In the genomic region with DNA sequence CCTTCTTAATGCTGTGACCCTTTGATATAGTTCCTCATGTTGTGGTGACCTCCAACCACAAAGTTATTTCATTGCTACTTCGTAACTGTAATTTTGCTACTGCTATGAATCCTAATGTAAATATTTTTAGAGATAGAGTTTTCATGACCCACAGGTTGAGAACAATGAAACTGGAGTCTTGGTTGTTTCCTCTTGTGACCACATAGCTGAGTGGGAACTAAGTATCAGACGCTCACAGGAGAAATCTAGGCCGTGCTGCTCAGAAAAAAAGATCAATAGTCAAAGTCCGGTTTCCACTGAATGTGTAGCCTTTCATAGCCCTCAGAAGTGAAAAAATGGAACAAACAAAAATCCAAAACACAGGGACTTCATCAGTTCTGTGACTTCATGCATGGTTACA, we compare ENCODE assay signal across 32 mouse cellular contexts. TPM values are rescaled to one million over a fixed set of nuclear protein-coding genes. Genes with fewer than 3 reads are reported as not detected.
"Had no signal": no experiment of that assay in that cellular context is flagged by ENCODE, and none has a peak within 500 bp of the region (broad histone marks: within the 10 kb centered on the region; RNA-seq: fewer than 3 reads in every experiment).

No protein-coding gene starts in this region.

- H3K4me3 ChIP-seq: limb, embryonic 10.5 days; limb, embryonic 12.5 days; limb, embryonic 13.5 days; limb, embryonic 15.5 days; liver, embryonic 12.5 days; liver, embryonic 13.5 days; liver, embryonic 15.5 days; lung, embryonic 15.5 days; megakaryocyte, embryonic 14.5 days; midbrain, embryonic 10.5 days; midbrain, embryonic 12.5 days; midbrain, embryonic 13.5 days; midbrain, embryonic 15.5 days; myocyte; neural tube, embryonic 12.5 days had no signal

- H3K27ac ChIP-seq: limb, embryonic 10.5 days; limb, embryonic 12.5 days; limb, embryonic 13.5 days; limb, embryonic 15.5 days; liver, embryonic 12.5 days; liver, embryonic 13.5 days; liver, embryonic 14.5 days; liver, embryonic 15.5 days; lung, embryonic 15.5 days; macrophage; midbrain, embryonic 10.5 days; midbrain, embryonic 12.5 days; midbrain, embryonic 13.5 days; midbrain, embryonic 15.5 days; neural tube, embryonic 12.5 days had no signal

- H3K9ac ChIP-seq: limb, embryonic 12.5 days; limb, embryonic 13.5 days; limb, embryonic 15.5 days; liver, embryonic 12.5 days; liver, embryonic 13.5 days; liver, embryonic 14.5 days; liver, embryonic 15.5 days; liver, postnatal 0 days; lung, embryonic 14.5 days; lung, embryonic 15.5 days; midbrain, embryonic 12.5 days; midbrain, embryonic 13.5 days; midbrain, embryonic 15.5 days; neural tube, embryonic 12.5 days had no signal

- DNase-seq: left cerebral cortex, postnatal 4 days; liver; liver, embryonic 13.5 days; liver, postnatal 0 days; lung, adult 18-20 months; lung, adult 2 months; lung, embryonic 14.5 days; lung, postnatal 10 days; lung, postnatal 14 days; lung, postnatal 36 days; lung, postnatal 4 days; midbrain, embryonic 14.5 days had no signal

- H3K4me1 ChIP-seq: limb, embryonic 10.5 days; limb, embryonic 12.5 days; limb, embryonic 13.5 days; limb, embryonic 15.5 days; liver, embryonic 12.5 days; liver, embryonic 13.5 days; liver, embryonic 15.5 days; lung, embryonic 15.5 days; megakaryocyte, embryonic 14.5 days; midbrain, embryonic 10.5 days; midbrain, embryonic 13.5 days; midbrain, embryonic 15.5 days; neural tube, embryonic 12.5 days had no signal

- H3K27me3 ChIP-seq: limb, embryonic 12.5 days; limb, embryonic 13.5 days; limb, embryonic 15.5 days; liver, embryonic 12.5 days; liver, embryonic 13.5 days; liver, embryonic 15.5 days; lung, embryonic 15.5 days; megakaryocyte, embryonic 14.5 days; midbrain, embryonic 12.5 days; midbrain, embryonic 13.5 days; midbrain, embryonic 15.5 days; neural tube, embryonic 12.5 days had no signal

- H3K9me3 ChIP-seq: limb, embryonic 10.5 days; limb, embryonic 12.5 days; limb, embryonic 13.5 days; limb, embryonic 15.5 days; liver, embryonic 12.5 days; liver, embryonic 13.5 days; liver, embryonic 15.5 days; lung, embryonic 15.5 days; megakaryocyte, embryonic 14.5 days; midbrain, embryonic 10.5 days; midbrain, embryonic 12.5 days; midbrain, embryonic 13.5 days; midbrain, embryonic 15.5 days; neural tube, embryonic 12.5 days had no signal

- H3K36me3 ChIP-seq: limb, embryonic 10.5 days; limb, embryonic 12.5 days; limb, embryonic 13.5 days; limb, embryonic 15.5 days; liver, embryonic 12.5 days; liver, embryonic 13.5 days; liver, embryonic 15.5 days; lung, embryonic 15.5 days; midbrain, embryonic 10.5 days; midbrain, embryonic 12.5 days; midbrain, embryonic 13.5 days; midbrain, embryonic 15.5 days; neural tube, embryonic 12.5 days had no signal

- ATAC-seq: liver, embryonic 12.5 days; liver, postnatal 0 days; midbrain, embryonic 13.5 days; midbrain, embryonic 15.5 days; midbrain, embryonic 16.5 days had no signal

- H3K4me2 ChIP-seq: limb, embryonic 12.5 days; limb, embryonic 13.5 days; limb, embryonic 15.5 days; liver, embryonic 11.5 days; liver, embryonic 12.5 days; liver, embryonic 13.5 days; liver, embryonic 15.5 days; lung, embryonic 14.5 days; lung, embryonic 15.5 days; midbrain, embryonic 11.5 days; midbrain, embryonic 12.5 days; midbrain, embryonic 13.5 days; midbrain, embryonic 15.5 days; neural tube, embryonic 12.5 days had no signal

RNA-seq across cellular contexts. Expression of gene Slc9a2, which starts 24.7 kb away (rescaled TPM):
- polyA plus RNA-seq: limb, embryonic 10.5 days; liver, embryonic 11.5 days; liver, embryonic 12.5 days; liver, embryonic 13.5 days; liver, postnatal 0 days; lung, embryonic 14.5 days; macrophage; midbrain, embryonic 11.5 days; neural tube, embryonic 11.5 days; neural tube, embryonic 12.5 days had no signal
